Mouse (Mus musculus): ENCODE data around the gene Akr1b3. TPM values are rescaled to one million over a fixed set of nuclear protein-coding genes. Genes with fewer than 3 reads are reported as not detected.
A peak's percentile ranks its signal among the peaks of the same experiment; 100 is the strongest.

Gene Akr1b3
- total RNA-seq, 2 experiments from 2014 or later: 214 to 249 TPM

DNA sequence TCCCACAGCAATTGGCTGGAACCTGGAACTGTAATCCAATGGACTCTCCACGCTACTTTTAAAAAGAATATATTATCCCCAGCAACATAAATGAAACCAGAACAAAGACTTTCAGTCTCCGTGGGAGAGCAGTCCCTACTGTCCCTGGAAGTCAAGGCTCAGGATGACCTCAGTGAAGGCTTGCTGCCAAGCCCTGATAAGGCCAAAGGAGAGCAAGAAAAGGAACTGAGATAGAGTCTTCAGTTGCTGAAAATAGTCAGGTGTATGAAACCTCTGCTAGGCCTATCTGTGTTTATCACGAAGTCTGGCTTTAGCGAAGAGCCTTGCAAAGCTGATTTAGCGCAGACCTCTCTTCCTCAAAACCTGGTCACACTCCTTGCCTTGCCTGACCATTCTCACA is 14.1 kb upstream of the Akr1b3 start:
- no peak for DNase-seq

DNA sequence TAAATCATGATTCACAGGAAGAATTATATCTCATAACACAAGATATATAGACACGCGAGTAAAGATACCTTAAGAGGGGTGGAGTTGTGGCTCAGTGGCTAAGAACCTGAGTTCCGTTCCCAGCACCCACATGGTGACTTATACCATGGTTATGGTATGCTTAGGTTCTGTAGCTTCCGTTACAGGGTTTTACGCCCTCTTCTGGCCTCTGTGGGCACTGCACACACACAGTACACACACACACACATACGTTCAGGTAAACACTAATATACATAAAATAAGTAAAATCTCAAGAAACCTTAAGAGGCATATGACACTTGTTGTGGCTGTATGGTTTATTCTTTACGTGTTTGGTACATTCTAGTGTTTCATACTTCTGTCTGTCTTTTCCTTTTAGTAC is 4.8 kb upstream of the Akr1b3 start:
- no peak for DNase-seq

DNA sequence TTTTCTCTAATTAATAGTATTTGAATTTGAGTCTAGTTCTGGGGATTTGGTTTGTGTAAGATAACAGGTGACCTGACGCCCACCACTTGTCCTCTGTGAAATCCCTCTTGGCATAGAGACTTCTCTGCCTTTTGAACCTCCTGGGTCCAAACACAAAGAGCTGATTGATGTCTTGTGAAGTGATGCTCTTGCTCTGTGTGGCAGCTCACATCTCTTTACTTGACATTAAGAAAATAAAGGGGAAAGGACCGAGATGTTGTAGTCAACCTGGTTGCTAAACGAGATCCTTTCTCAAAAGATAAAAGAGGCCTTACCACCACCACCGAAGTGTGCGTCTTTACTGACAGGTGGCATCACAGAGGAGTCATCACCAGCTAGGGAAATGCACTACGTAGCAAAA is 1.4 kb upstream of the Akr1b3 start:
- no peak for DNase-seq

DNA sequence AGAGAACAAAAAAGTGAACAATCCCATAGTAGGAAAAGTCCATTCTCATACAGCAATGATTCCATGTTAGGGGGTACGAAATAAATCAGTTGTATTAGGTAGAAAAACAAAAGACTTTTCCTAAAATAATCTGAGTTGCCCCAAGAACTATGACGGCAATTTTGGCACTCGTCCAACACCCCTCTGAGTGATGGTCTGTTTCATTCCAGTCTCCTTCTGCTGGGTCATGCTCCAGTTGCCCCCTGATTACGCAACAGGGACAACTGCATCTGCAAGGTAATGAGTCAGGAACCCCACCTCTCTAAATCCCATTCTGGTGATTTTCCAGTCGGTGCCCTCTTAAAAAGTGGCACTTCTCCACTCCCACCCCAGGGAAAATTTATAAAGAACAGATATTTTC is 894 bp upstream of the Akr1b3 start:
- DNase-seq: peak; percentile 27

DNA sequence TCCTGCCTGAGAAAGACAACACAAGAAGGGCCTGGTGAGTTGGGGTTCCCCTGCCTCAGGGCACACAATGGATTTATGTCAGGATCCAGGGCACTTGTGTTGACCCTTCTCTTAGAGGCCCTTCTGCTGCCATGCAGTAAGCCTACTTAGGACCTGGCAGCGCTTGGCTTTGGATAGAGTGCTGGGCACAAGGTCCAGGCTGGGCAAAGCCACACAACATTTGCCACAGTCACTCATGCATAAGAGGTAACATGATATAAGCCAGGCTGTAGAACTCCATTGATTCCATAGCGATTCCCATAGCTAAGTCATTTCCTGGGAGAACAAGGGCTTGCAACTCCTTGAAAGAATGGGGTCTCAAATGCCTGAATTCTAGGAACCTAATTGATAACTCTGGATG is 3.4 kb downstream of the Akr1b3 start:
- peak; percentile 48 for DNase-seq

DNA sequence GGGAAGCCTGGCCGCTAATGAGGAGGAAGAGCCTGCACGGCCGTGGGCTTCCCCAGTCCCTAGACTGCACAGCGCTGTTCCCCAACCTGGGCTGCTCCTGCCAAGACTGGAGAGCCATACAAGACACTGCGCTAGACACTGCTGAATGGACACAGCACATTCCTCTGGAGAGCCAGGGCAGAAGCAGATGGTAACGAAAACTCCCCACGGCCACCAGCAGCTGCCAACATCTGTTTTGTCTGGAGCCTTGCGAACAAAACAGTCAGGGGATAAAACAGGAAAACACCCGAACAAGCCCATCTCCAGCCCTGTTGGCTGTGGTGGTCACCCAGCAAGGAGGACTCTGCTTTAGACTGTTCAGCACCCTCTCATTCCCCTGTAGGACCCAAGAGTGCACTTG is 3.9 kb downstream of the Akr1b3 start:
- DNase-seq: no peak

DNA sequence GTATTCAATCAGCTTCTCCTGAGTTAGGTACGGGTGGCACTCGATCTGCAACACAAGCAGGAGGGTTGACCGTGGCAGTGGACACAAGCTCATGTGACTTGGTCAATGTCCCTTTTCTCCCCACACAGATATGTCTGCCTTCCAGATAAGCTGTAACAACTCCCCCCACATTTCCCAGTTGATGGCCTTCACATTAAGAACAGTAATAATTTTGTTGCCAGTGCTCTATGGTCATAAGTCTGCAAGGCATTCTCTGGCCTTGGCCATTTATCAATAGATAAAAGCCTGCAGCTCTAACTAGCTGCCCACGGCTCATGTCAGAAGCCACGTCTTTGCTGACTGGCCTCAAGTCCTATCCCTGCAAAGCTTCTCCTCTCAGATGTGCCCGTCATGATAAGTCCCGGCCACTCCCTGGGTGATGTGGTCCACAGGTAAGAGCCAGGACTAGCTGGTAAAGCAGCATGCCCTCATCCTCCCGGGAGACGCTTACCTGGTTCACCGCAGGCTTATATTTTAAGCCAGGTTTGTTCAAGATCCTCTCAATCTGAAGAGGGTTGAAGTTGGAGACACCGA is 7.2 kb downstream of the Akr1b3 start:
- no peak for DNase-seq

DNA sequence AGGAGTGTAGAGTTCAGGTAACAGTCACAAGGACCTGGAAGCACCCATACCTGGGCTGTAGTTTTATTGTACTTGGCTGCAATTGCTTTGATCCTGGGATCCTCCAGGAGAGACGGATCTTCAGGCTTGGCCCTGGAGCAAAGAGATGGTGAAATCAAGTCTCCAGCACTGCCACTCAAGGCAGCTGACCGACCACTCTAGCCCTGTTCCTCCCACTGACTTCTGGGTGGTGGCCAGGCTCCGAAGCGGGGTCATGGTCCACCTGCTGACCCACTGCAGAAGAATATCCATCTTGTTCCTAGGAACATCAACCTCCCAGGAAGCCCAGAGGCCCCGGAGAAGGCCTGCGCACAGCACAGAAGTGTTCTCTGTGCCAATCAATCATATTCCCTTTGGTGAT is 7.8 kb downstream of the Akr1b3 start:
- DNase-seq: no peak

DNA sequence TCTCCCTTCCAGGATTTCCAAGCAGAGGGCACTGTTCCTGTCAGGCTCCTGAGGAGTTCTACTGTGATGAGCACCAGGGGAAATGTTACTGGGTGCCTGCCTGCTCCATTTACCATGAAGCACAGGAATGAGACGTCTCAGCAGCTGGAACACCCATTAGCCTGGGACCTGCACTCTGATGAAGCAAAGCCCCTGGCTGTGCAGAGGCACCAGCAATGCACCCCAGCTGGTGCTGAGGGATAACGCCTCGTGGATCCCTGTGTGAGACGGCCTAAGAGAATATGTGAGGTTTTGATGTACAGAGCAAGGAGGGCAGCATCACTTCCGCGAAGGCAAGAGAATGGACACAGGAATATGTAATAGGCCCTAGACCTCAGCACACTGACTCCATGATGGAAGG is 10.5 kb downstream of the Akr1b3 start:
- no peak for DNase-seq

DNA sequence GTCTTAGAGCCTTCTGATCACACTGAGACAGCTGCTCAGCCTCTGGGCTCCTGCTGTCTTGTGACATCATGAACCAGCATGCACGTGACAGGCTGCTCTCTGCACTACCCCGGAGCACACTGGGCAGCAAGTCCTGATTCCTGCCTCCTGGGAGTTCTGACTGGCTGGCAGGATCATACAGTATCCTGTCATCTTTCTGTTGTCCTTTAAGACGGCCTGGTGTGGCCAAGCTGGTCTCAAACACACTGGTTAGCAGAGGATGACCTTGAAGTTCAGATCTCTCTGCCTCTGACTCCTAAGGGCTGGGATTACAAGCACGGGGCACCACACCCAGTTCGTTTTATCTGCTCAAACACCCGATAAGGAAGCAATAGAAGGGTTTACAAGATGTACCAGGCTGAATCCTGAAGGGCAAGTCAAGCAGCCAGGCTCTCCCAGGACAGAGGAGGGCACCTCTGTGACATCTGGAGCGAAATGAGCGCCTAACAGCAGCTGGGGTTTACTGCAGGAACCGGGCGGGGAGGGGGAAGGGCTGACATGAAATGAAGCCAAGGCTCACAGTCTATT is 12.5 kb downstream of the Akr1b3 start:
- DNase-seq: no peak

DNA sequence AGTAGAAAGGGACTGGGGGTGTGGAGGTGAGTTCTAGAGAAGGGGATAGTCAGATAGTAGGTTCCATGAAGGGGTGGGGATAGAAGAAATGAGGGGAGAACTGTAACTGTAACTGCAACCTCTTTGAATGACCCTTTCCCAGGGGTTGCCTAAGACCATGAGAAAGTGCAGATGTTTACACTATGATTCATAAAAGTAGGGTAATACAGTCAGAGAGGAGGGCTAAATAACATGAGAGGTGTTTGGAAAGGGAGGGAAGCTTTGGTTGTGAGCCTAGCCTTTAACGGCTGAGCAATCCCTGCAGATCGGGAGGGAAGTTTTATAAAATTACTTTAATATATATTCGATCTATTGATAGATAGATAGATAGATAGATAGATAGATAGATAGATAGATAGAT is 20.2 kb downstream of the Akr1b3 start:
- DNase-seq: no peak

DNA sequence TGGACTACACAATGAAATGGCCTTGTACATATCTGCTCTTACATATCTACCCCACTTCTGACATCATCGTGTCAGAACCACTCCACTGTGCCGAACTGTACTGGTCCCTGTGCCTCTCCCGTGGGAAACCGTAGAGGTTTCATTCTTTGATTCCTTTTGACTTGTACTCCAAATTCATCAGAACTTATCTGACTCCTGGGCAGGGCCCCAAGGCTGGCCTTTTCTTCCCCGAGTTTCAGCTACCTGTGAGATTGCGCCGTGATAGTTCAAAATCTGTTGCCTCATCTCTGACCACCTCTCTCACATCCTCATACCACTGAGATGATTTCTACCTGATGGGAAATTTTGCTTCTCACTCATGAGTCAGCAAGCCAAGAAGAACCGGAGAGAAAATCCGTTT is 21.8 kb downstream of the Akr1b3 start:
- no peak for DNase-seq

DNA sequence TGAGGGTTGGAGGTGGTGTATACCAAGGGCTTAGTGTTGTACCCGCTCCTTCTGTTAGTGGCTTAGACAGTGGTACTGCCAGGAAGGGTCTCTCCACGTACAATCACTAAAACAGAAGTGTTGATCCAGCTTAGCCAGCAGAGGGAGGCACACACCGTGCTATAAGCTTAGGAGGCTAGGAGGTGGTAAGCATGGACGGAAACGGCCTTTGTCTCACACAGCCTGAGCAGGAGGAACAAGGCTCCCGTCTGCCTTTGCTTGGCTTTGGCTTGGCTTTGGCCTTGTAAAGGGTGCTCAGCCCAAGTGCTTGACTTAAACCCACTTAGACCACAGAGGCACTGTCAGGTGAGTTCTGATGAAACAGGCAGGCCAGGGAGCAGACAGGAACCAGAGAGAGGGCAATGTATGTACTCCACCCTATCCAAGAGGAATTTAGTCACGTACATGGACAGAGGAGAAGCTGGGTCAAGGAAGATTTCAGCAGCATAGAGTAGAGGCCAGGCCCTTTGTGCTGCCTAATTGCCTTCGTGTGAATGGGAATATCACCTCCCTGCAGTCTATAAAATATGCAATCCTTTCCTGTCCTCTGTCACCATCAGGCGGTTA is 24.3 kb downstream of the Akr1b3 start:
- DNase-seq: peak; percentile 72

DNA sequence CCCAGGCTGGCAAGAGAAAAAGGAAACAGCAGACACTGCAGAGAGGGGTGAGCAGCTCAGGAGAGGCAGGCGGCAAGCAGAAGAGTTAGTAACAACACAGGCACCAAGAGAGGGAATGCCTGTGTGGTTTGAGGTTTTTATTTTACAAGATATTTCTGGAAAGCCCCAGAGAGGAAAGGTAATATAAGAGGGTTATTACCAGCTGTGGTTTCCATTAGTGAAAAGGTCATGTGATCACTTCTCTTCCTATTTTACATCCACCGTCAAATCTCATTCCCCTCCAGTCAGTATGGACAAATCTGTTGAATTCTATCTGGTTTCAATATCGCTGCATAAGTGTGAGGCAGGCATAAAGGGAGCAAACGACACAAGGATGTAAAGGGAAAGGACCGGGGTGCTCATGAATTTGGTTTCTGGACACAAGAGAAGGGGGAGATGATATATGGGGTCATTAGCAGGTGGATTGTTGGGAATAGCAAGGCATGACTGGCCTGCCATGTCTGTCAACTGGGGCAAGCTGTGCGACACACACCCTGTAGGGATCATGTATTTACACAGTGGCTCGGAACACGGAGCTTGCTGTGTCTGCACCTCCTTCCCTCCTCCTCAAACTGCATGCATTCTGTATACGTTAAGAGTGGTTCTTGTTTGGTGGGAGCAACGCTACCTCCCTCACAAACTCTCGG is 24.9 kb downstream of the Akr1b3 start:
- DNase-seq: no peak

DNA sequence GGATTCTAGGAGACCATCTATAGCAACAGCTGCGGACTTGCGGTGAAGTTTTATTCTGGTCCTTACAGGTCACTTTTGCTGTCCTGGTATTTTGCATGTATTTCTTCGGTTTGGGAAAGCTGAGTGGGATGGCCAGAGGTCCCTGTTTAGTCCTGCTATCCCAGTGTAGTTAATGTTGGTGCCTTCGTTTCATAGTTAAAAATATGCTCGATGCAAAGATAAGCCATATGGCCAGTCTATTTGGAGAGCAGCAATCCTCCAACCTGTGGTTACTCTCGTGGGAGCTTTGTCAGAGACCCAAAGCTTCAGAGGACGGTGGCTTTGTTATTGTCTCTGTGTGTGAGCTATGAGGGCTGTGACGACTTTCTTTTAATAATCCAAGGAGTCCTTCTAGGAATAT is 26.6 kb downstream of the Akr1b3 start:
- no peak for DNase-seq

DNA sequence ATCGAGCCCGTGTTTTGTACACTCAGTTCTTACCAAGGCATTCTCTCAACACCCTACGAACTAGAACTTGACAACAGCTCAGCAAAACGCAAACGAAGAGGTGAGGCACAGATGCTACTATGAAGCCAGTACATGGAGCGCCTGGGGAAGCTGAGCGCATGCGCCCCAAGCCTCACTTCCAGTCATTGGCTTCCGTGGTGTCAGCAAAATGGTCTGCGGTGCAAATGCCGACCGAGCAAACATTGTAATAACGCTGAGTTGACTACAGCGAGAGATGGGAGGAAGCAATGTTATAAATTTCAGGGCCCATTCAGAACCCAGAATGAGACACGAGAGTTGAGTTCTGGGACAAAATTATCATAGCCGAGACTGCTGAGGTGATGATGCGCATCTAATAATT is 27.2 kb downstream of the Akr1b3 start:
- no peak for DNase-seq

DNA sequence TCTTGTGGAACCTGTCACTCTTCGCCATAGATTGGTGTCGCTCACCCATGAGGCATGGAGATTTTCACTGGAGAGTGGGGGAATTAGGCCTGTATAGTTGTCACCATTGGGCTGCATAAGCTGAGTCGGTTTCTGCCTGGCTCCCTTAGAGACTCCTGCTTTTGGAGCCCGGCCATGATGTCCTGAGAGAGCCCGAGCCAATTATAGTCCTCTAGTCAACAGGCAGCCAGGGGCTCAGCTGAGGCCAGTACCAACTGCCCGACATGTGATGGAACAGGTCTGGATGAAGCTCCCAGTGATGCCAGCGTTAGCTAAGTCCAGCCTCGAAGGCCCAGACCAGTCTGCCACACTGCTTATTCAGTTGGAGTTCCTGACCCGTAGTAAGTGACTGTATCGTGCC is 29.2 kb downstream of the Akr1b3 start:
- peak; percentile 59 for DNase-seq

DNA sequence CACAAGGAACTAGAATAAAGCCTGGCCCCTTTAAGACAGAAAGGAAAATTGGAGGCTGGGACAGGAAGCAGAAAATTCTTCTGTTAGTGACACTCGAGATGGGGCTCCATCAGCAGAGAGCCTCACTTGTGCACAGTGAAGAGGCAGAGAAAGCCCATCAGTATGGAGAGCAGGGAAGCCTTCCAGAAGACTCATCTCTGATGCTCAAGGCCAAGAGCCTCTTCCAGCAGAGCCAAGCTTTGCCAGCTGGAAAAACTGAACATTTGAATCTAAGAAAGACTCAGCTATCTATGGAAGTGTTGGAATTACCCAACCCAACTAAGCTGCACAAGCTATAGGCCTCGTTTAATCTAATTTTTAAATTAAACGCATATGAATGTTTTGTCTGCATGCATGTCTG is 30.4 kb downstream of the Akr1b3 start:
- no peak for DNase-seq

DNA sequence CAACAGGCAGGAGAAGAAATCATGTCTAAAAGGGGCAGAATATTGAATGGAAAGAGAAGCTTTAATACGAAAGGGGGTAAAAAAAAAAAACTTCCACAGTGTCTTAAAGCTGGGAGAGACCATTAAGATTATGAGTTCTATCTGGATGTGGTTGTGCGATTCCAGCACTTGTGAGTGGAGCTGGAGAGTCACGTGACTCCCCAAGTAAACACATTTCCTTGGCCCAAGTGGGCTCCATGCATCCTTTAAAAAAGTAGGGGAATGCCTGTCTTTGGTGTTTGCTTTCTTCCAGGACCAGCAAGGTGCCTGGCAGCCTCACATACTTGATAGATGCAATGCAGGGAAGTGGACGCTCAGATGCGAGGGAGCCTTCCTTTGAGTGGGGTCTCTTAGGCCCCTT is 38.9 kb downstream of the Akr1b3 start:
- no peak for DNase-seq

DNA sequence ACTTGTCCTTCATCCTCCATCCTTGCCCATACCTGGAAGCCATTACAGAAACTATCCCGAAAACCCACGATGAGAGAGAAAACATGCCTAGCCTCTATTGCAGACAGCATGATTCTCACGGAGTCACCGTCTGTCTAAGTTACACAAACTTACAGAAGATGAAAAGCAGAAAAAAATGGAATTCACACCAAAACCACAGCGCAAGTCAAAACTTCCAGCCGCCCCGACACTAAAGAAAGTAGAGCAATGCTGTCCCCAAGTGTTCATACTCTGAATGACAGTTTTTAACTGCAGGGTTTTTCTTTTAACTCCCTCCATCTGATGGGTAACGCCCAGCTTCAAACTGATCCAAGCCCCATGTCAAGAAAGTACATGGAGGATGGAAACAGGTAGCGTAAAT is 39.6 kb downstream of the Akr1b3 start:
- peak; percentile 34 for DNase-seq

DNA sequence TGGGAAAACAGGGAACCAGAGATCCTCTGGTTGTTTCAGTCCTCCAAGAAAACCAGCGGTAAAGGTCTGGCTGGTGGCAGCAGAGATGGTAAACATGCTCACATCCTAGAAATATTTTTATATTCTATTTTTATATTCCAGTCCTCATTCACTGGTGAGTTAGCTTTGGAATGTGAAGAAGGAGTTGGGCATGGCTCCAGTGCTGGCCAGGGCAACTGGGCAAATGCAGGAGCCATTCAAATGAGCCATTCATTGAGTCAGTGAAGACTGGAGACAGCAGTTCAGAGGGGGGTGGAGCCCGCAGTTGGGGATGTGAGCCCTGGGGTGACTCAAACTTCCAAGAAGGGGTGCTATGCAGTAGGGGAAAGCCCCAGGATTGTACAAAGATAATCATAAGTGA is 42.9 kb downstream of the Akr1b3 start:
- DNase-seq: peak; percentile 42

DNA sequence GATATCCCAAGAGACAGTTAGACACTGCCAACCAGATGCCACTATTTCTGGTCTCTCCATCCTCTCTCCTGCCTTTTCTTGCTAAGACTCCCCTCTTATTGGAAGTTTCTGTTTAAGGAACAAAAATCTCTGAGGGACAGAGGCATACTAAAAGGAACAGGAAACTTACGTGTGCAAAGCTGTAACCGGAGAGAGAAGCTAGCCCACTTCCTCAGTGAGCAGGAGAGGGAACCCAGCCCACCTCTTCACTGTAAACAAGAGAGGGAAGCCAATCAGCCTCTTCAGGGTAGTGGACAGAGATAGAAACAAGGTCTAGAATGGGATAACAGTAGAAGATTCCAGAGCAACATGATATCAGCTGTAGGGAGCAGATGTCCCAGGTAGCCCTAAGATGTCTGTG is 44.2 kb downstream of the Akr1b3 start:
- no peak for DNase-seq

DNA sequence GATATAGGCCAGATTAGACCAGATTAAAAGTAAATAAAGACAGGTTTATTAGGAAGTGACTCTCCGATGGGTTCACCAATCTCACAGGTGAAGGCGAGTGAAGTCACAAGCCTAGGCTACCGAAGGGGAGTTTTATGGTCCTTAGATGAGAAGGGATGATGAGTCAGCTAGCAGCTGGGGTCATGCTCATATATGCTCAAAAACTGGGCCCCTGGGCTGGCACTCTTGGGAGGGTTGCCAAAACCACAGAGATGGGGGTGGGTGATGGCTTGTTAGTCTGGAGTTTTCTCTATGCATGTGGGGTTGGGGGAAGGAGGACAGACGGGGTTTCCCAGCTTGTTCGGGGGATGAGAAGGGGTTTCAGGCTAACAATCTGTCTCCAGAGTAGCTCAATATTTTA is 44.8 kb downstream of the Akr1b3 start:
- no peak for DNase-seq

DNA sequence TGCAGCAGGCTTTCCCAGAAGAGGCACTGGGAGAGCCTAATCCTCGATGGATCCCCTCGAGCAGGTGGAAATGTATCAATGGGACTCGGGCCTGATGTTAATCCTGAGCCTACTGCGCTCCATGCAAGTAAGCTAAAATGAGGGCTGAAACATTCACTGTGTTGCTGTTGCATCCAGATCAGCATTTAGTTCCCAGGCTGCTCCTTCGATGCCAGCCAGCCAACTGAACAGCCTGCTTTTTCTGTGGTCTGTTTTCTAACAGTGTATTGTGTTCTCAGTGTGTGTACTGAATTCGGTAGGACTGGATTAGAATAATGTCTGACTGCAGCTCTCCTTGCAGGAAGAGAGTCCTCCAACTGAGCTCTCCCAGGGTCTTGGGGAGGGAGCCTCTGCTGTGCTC is 46.6 kb downstream of the Akr1b3 start:
- DNase-seq: no peak
